Mouse (Mus musculus) lung, postnatal 10 days (tissue): ENCODE measurements around the gene Ano8.
"Not testable (repeated sequence)": the region's sequence is repeated elsewhere in the genome, so short reads cannot be mapped to it uniquely, and the experiment has no call there.

Experiments
- DNase-seq: peaks from one replicate; pipeline ENCODE4 v3.0.0; 2021

The Ano8 gene

GRCm38 (mm10) chr8:71432935-71433334, 52.8 kb downstream of the Ano8 start:
- not testable (repeated sequence) for DNase-seq
